Mouse (Mus musculus): ENCODE results near the gene Rhot2.

- TF ChIP-seq POLR2A (IDR thresholded peaks at IDR 0.05; ENCODE audit: insufficient read length, low read depth) (no peak), USF1 (IDR thresholded peaks at IDR 0.05; ENCODE audit: low read depth) (no peak), CEBPB (IDR thresholded peaks at IDR 0.05; ENCODE audit: insufficient read depth, poor library complexity, severe bottlenecking) (no peak), POLR2AphosphoS2 (IDR thresholded peaks at IDR 0.05; ENCODE audit: insufficient read length, low read depth) (no peak), TCF3 (IDR thresholded peaks at IDR 0.05; ENCODE audit: insufficient read length, low read depth) (no peak), E2F4 (IDR thresholded peaks at IDR 0.05; ENCODE audit: insufficient read depth) (no peak), TCF12 (IDR thresholded peaks at IDR 0.05; ENCODE audit: insufficient read depth, poor library complexity, severe bottlenecking) (no peak), REST (IDR thresholded peaks at IDR 0.05; ENCODE audit: insufficient read depth, insufficient read length) (no peak), MAX (IDR thresholded peaks at IDR 0.05; ENCODE audit: low read depth) (no peak)
Measured at GRCm38 (mm10) chr17:25809606-25810340, 34.9 kb downstream of the Rhot2 start.
